Mouse (Mus musculus): ENCODE data around the gene Cldn22. TPM values are rescaled to one million over a fixed set of nuclear protein-coding genes. Genes with fewer than 3 reads are reported as not detected.

Gene Cldn22
- polyA plus RNA-seq, 1 experiment from 2014 or later = not detected

GRCm38 (mm10) chr8:47791986-47792385 lies 32.3 kb upstream of the Cldn22 start:
- no peak for ATAC-seq (ENCODE audit: low read depth)
- no peaks in the 10 kb centered on the region for H3K4me1 ChIP-seq (ENCODE audit: control insufficient read depth, insufficient read depth, low read length)
- H3K4me2 ChIP-seq (ENCODE audit: low read depth, low read length) = no peak overlapping the region
- H3K27me3 ChIP-seq (ENCODE audit: control insufficient read depth, insufficient read depth, low read length) = no peaks in the 10 kb centered on the region
- H3K36me3 ChIP-seq (ENCODE audit: control insufficient read depth, insufficient read depth, low read length) = no peaks in the 10 kb centered on the region
- H3K9me3 ChIP-seq (ENCODE audit: control insufficient read depth, low read length) = no peaks in the 10 kb centered on the region
- H3K9ac ChIP-seq (replicated peaks; ENCODE audit: low read depth, low read length) = no peak overlapping the region
- no peak overlapping the region for H3K4me3 ChIP-seq (ENCODE audit: low read depth, low read length)
- 71% methylated on average over 9 of the region's 9 CpGs for WGBS
- H3K27ac ChIP-seq (ENCODE audit: low read depth, low read length) = no peak overlapping the region

GRCm38 (mm10) chr8:47799438-47799837 lies 24.8 kb upstream of the Cldn22 start:
- Histone ChIP-seq H3K4me1 (ENCODE audit: control insufficient read depth, insufficient read depth, low read length) (no peaks in the 10 kb centered on the region), H3K36me3 (ENCODE audit: control insufficient read depth, insufficient read depth, low read length) (no peaks in the 10 kb centered on the region), H3K4me2 (ENCODE audit: low read depth, low read length) (no peak overlapping the region), H3K9me3 (ENCODE audit: control insufficient read depth, low read length) (no peaks in the 10 kb centered on the region), H3K27ac (ENCODE audit: low read depth, low read length) (no peak overlapping the region), H3K27me3 (ENCODE audit: control insufficient read depth, insufficient read depth, low read length) (no peaks in the 10 kb centered on the region), H3K4me3 (ENCODE audit: low read depth, low read length) (no peak overlapping the region), H3K9ac (replicated peaks; ENCODE audit: low read depth, low read length) (no peak overlapping the region)
- WGBS = 85% methylated on average over 6 of the region's 6 CpGs
- ATAC-seq (ENCODE audit: low read depth) = no peak

GRCm38 (mm10) chr8:47802349-47802748 lies 21.9 kb upstream of the Cldn22 start:
- Histone ChIP-seq H3K4me3 (ENCODE audit: low read depth, low read length) (no peak overlapping the region), H3K27me3 (ENCODE audit: control insufficient read depth, insufficient read depth, low read length) (no peaks in the 10 kb centered on the region), H3K4me1 (ENCODE audit: control insufficient read depth, insufficient read depth, low read length) (no peaks in the 10 kb centered on the region), H3K36me3 (ENCODE audit: control insufficient read depth, insufficient read depth, low read length) (no peaks in the 10 kb centered on the region), H3K27ac (ENCODE audit: low read depth, low read length) (no peak overlapping the region), H3K9ac (replicated peaks; ENCODE audit: low read depth, low read length) (no peak overlapping the region), H3K4me2 (ENCODE audit: low read depth, low read length) (no peak overlapping the region), H3K9me3 (ENCODE audit: control insufficient read depth, low read length) (no peaks in the 10 kb centered on the region)
- no peak for ATAC-seq (ENCODE audit: low read depth)
- 89% methylated on average over 2 of the region's 2 CpGs for whole genome bisulfite sequencing

GRCm38 (mm10) chr8:47804262-47804661 lies 20.0 kb upstream of the Cldn22 start:
- H3K4me2 ChIP-seq (ENCODE audit: low read depth, low read length) = no peak overlapping the region
- WGBS = 94% methylated on average over 1 of the region's 1 CpGs
- no peak overlapping the region for H3K9ac ChIP-seq (replicated peaks; ENCODE audit: low read depth, low read length)
- H3K27ac ChIP-seq (ENCODE audit: low read depth, low read length) = no peak overlapping the region
- H3K4me3 ChIP-seq (ENCODE audit: low read depth, low read length) = no peak overlapping the region
- no peaks in the 10 kb centered on the region for H3K4me1 ChIP-seq (ENCODE audit: control insufficient read depth, insufficient read depth, low read length)
- ATAC-seq (ENCODE audit: low read depth) = no peak
- H3K27me3 ChIP-seq (ENCODE audit: control insufficient read depth, insufficient read depth, low read length) = no peaks in the 10 kb centered on the region
- H3K36me3 ChIP-seq (ENCODE audit: control insufficient read depth, insufficient read depth, low read length) = no peaks in the 10 kb centered on the region
- H3K9me3 ChIP-seq (ENCODE audit: control insufficient read depth, low read length) = no peaks in the 10 kb centered on the region

- Histone ChIP-seq H3K4me1 (ENCODE audit: control insufficient read depth, insufficient read depth, low read length) (no peaks in the 10 kb centered on the region), H3K27ac (ENCODE audit: low read depth, low read length) (no peak overlapping the region), H3K9ac (replicated peaks; ENCODE audit: low read depth, low read length) (no peak overlapping the region), H3K9me3 (ENCODE audit: control insufficient read depth, low read length) (no peaks in the 10 kb centered on the region), H3K4me3 (ENCODE audit: low read depth, low read length) (no peak overlapping the region), H3K27me3 (ENCODE audit: control insufficient read depth, insufficient read depth, low read length) (no peaks in the 10 kb centered on the region), H3K36me3 (ENCODE audit: control insufficient read depth, insufficient read depth, low read length) (no peaks in the 10 kb centered on the region), H3K4me2 (ENCODE audit: low read depth, low read length) (no peak overlapping the region)
- whole genome bisulfite sequencing = 84% methylated on average over 14 of the region's 14 CpGs
- ATAC-seq (ENCODE audit: low read depth) = no peak
These were observed 14.2 kb upstream of the Cldn22 start for GRCm38 (mm10) chr8:47809970-47810665.

DNA sequence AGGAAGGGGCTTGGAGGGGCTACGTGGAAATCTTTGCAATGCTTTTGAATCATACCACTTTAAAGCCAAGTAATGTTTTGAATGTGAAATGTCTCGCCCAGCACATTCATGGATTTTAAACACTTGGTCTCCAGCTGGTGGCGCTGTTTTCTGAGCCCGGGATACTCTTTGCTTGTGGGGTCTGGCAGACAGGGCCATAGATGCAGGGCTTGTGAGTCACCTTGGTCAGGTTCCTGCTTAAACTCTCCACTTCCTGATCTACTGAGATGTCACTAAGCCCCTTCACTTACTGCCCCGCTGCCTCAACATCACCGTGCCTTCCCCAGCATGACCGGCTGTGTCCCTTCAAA lies 13.6 kb upstream of the Cldn22 start:
- H3K36me3 ChIP-seq (ENCODE audit: control insufficient read depth, insufficient read depth, low read length) = no peaks in the 10 kb centered on the region
- H3K9ac ChIP-seq (replicated peaks; ENCODE audit: low read depth, low read length) = no peak overlapping the region
- WGBS = 80% methylated on average over 7 of the region's 7 CpGs
- no peaks in the 10 kb centered on the region for H3K27me3 ChIP-seq (ENCODE audit: control insufficient read depth, insufficient read depth, low read length)
- ATAC-seq (ENCODE audit: low read depth) = no peak
- H3K9me3 ChIP-seq (ENCODE audit: control insufficient read depth, low read length) = no peaks in the 10 kb centered on the region
- no peak overlapping the region for H3K4me2 ChIP-seq (ENCODE audit: low read depth, low read length)
- H3K27ac ChIP-seq (ENCODE audit: low read depth, low read length) = no peak overlapping the region
- no peak overlapping the region for H3K4me3 ChIP-seq (ENCODE audit: low read depth, low read length)
- H3K4me1 ChIP-seq (ENCODE audit: control insufficient read depth, insufficient read depth, low read length) = no peaks in the 10 kb centered on the region

DNA sequence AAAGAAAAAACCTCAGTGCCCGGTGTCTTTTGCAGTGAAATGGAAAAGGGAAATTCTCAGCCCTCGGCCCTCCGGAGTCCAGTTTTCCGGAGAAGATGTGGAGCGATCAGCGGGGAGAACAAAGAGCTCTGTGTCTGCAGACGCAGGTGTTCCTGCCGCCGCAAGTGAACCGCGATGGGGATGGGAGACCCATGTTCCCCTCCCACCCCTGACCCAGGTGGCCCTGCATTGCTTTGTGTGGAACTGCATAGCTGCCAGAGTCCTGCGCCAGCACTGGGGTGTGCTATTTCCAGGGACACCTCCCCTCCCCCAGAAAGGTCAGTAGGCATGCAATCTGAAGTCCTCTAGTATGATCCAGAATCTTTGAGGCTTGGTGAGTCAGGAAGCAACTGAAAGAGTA lies 13.1 kb upstream of the Cldn22 start:
- no peaks in the 10 kb centered on the region for H3K36me3 ChIP-seq (ENCODE audit: control insufficient read depth, insufficient read depth, low read length)
- 80% methylated on average over 12 of the region's 12 CpGs for WGBS
- no peak overlapping the region for H3K27ac ChIP-seq (ENCODE audit: low read depth, low read length)
- H3K9ac ChIP-seq (replicated peaks; ENCODE audit: low read depth, low read length) = no peak overlapping the region
- no peaks in the 10 kb centered on the region for H3K4me1 ChIP-seq (ENCODE audit: control insufficient read depth, insufficient read depth, low read length)
- no peak overlapping the region for H3K4me2 ChIP-seq (ENCODE audit: low read depth, low read length)
- ATAC-seq (ENCODE audit: low read depth) = no peak
- H3K9me3 ChIP-seq (ENCODE audit: control insufficient read depth, low read length) = no peaks in the 10 kb centered on the region
- H3K27me3 ChIP-seq (ENCODE audit: control insufficient read depth, insufficient read depth, low read length) = no peaks in the 10 kb centered on the region
- H3K4me3 ChIP-seq (ENCODE audit: low read depth, low read length) = no peak overlapping the region

DNA sequence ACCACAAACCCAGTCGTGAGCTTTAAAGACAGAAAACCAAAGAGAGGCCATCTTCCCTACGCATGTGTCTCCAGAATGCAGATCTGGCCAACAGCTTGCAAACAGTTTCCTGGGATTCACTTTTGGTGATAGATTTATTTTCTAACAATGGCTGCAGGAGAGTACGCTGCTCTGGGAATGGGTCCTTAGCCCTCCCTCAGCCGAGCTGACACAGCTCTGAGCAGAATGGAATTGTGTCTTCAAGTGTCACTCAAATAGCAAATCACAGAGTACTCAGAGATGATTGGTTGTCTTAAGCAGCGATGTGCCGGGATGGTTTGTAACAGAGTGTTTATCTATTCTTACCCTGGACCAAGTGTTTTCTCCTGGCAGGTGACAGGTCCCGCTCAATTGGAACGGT lies 5.2 kb upstream of the Cldn22 start:
- Histone ChIP-seq H3K4me3 (ENCODE audit: low read depth, low read length) (no peak overlapping the region), H3K4me1 (ENCODE audit: control insufficient read depth, insufficient read depth, low read length) (no peaks in the 10 kb centered on the region), H3K36me3 (ENCODE audit: control insufficient read depth, insufficient read depth, low read length) (no peaks in the 10 kb centered on the region), H3K4me2 (ENCODE audit: low read depth, low read length) (no peak overlapping the region), H3K27ac (ENCODE audit: low read depth, low read length) (no peak overlapping the region), H3K27me3 (ENCODE audit: control insufficient read depth, insufficient read depth, low read length) (no peaks in the 10 kb centered on the region), H3K9me3 (ENCODE audit: control insufficient read depth, low read length) (no peaks in the 10 kb centered on the region), H3K9ac (replicated peaks; ENCODE audit: low read depth, low read length) (no peak overlapping the region)
- ATAC-seq (ENCODE audit: low read depth) = no peak
- 89% methylated on average over 8 of the region's 8 CpGs for WGBS

GRCm38 (mm10) chr8:47820914-47821772 lies 3.1 kb upstream of the Cldn22 start:
- ATAC-seq (ENCODE audit: low read depth) = no peak
- Histone ChIP-seq H3K4me1 (ENCODE audit: control insufficient read depth, insufficient read depth, low read length) (no peaks in the 10 kb centered on the region), H3K27me3 (ENCODE audit: control insufficient read depth, insufficient read depth, low read length) (no peaks in the 10 kb centered on the region), H3K4me3 (ENCODE audit: low read depth, low read length) (no peak overlapping the region), H3K4me2 (ENCODE audit: low read depth, low read length) (no peak overlapping the region), H3K36me3 (ENCODE audit: control insufficient read depth, insufficient read depth, low read length) (no peaks in the 10 kb centered on the region), H3K9ac (replicated peaks; ENCODE audit: low read depth, low read length) (no peak overlapping the region), H3K27ac (ENCODE audit: low read depth, low read length) (no peak overlapping the region), H3K9me3 (ENCODE audit: control insufficient read depth, low read length) (no peaks in the 10 kb centered on the region)
- WGBS = 85% methylated on average over 20 of the region's 20 CpGs
